Mouse (Mus musculus) ovary, postnatal 36 days (tissue): ENCODE measurements around the gene Acp5.

ENCODE experiments used
- DNase-seq: peaks from one replicate; pipeline ENCODE4 v3.0.0; 2022; ENCODE audit warnings: low spot score, mixed read lengths

Acp5 gene

DNA sequence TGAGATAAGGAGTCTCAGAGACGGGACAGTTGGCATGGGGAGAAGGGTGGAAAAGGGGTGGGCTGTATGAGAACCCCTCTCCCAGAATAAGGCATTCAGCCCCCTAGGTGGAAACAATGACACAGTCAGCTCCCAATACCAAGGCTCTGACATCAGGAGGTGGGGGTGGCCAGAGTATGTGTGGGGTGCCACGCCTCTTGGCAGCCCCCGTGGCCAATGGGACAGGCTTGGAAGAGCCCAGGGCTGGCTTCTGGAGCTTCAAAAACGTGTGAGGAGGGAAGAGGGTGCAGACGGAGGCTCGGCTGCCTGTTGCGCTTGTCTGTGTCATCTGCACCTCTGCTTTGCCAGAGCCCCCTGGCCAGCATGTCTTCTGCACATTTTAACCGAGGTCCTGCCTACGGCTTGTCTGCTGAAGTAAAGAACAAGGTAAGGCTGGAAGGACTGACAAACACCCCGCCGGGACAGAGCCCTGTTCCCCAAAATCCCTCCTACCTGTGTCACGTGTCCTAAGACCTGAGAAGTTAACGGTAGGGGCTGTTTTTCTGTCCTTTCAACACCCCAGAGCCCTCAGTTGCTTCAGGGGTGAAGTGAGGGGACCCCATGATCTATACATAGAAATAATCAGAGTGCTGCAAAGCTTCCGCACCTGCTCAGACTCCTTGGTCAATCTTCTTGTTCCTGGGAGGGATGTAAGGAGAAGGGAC, 36.4 kb downstream of the Acp5 start, which contains the start of gene Cnn1:
Gene Cnn1, plus strand, starts transcription at position 224 of the 704 bp plus-strand sequence.
- DNase-seq, result peak; percentile 26

DNA sequence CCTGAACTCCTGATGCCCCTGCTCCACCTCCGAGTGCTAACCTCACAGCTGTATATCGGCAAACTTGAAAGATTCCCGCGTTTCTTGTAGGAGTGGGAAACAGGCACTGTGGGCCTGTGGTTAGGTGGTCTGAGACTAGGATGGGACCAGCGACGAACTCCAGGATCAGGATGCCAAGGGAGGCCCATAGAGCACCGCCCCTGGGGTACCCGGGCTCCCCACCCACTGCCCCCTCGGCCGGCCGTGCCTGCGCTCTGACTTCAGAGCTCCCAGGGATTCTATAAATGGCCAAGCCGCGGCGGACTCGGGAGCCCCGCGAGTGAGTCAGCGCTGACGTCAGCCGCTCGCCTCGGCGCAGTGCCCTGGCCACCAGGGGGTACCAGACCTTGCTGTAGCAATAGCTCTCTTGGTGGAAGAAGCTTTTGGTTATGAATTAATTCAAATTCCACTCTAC, 39.6 kb downstream of the Acp5 start:
- DNase-seq, result peak; percentile 84

- DNase-seq, result no peak
Observed at GRCm38 (mm10) chr9:22092746-22093145, 42.8 kb downstream of the Acp5 start.

- DNase-seq, result no peak
Observed at GRCm38 (mm10) chr9:22089986-22090385, 45.5 kb downstream of the Acp5 start.

GRCm38 (mm10) chr9:22089281-22089680, 46.2 kb downstream of the Acp5 start:
- no peak for DNase-seq

DNA sequence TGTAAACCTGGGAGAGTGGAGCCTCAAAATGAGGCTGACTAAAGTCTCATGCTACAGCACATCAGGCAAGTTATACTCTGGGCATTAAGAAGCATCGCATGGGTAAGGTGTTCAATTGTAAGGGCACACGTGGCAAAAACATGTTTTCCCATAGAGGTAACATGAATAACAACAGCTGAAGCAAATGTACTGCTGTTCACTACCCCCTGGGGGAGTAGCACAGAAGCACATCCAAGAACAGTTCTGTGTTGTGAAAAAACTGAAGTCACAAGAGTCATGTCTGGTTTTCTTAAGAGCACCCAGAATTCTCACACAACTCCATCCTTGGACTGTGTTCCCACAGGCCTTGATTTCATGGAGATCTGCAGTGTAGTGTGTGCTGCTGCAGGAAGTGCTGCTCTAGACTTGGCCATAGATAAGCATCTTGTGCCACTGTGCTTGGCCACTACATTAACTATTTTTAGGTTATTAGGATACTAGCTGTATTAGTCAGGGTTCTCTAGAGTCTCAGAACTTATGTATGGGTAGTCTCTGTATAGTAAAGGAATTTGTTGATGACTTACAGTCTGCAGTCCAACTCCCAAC, 48.4 kb downstream of the Acp5 start:
- no peak for DNase-seq

DNA sequence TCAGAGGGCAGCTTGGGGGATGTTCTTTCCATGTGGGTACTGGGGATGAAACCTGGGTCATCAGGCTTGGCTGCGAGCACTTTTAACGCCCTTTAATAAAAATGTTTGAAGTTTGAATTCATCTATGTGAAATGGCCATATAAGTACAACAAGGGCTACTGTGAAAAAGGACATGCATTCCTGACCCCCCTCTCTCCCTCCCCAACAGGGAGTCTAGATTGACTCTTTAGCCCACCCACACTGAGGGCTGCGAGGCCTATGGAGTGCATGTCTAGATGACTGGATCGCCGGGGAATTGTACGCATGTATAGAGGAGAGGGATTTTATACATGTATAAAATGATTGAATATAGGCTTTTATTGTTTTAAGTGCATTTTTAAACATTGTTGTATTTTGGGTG, 49.5 kb downstream of the Acp5 start:
- DNase-seq, result no peak

- peak; percentile 87 for DNase-seq
Observed at GRCm38 (mm10) chr9:22085022-22085834, 50.3 kb downstream of the Acp5 start, which contains the start of gene Ecsit. Gene Ecsit (minus strand): TSS chr9:22085438.

GRCm38 (mm10) chr9:22084667-22085021, 50.9 kb downstream of the Acp5 start:
- no peak for DNase-seq
